Mouse (Mus musculus) embryo, embryonic 11 days (tissue): ENCODE measurements at regions not wholly inside any gene's neighbourhood (a gene's known extent, or its start where the extent isn't known, plus 50 kb on each side); places are given as distances from the start of the nearest gene placed in this dataset.

Experiments
- DNase-seq: peaks from one replicate; pipeline ENCODE4 v3.0.0-alpha.2; 2015

- DNase-seq = no peak
Measured at GRCm38 (mm10) chrX:64080717-64081116, 71.3 kb downstream of the Gm6760 start.

DNA sequence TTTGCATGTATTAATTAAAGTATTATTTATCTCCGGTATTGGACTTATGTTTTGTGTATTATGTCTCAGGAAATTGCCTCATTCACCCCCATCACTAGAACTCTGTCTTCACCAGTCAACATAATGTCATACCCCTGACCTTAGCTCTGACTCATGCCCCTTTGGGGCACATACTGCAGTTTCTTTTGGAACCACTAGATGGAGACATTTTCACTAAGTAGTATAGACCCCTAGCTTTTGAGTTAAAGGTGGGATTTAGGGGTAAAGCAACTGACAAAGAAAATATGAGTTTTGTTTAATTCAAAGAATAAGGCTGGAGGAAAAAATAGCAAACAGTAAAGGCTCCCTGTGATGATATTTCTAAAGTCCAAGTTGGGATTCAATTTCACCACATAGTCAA, 93.6 kb downstream of the Gm6760 start:
- DNase-seq = peak; percentile 20

DNA sequence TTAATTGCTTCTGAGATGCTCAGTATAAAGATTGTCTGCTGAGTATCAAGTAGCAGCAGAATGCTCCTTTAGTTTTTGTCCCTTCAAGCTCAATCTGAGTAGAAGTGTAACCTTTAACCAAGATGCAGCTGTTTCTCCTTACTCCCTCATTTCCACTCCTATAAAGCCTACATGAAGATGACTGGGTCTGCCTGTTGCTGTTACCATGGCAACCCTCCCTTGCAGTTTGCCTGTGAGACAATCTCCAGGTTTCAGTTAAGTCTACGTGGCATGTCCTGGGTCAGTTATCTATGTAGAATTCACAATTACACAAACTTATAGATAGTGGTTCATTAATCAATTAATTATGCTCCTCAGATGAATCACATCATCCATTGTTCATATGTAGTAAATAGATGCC, 95.2 kb downstream of the Gm6760 start:
- peak; percentile 7 for DNase-seq
